Mouse (Mus musculus) hindbrain, embryonic 10.5 days (tissue): ENCODE data around the gene Slc16a4. TPM values are rescaled to one million over a fixed set of nuclear protein-coding genes. Genes with fewer than 3 reads are reported as not detected.
"Not testable (repeated sequence)": the region's sequence is repeated elsewhere in the genome, so short reads cannot be mapped to it uniquely, and the experiment has no call there.

ENCODE experiments used
- DNase-seq: peaks from one replicate; pipeline ENCODE4 v3.0.0-alpha.2; 2017; ENCODE audit warnings: low spot score
- H3K27ac ChIP-seq: fragments of 300-500 bp; sonication (generic); 2 replicates; pipeline ENCODE4 v1.5.1; 2016; ENCODE audit warnings: mild to moderate bottlenecking, moderate library complexity
- H3K27me3 ChIP-seq: fragments of 300-500 bp; sonication (generic); 2 replicates; pipeline ENCODE4 v1.6.1; 2016; ENCODE audit warnings: mild to moderate bottlenecking; ENCODE audit not compliant: poor library complexity, insufficient read depth, severe bottlenecking
- H3K36me3 ChIP-seq: fragments of 300-500 bp; sonication (generic); 2 replicates; pipeline ENCODE4 v1.6.1; 2016; ENCODE audit warnings: mild to moderate bottlenecking, moderate library complexity
- H3K4me1 ChIP-seq: fragments of 300-500 bp; sonication (generic); replicated peaks from 2 replicates; pipeline ENCODE4 v1.6.1; 2016; ENCODE audit warnings: mild to moderate bottlenecking
- H3K4me3 ChIP-seq: fragments of 300-500 bp; sonication (generic); 2 replicates; pipeline ENCODE4 v1.5.1; 2016; ENCODE audit warnings: mild to moderate bottlenecking, moderate library complexity
- H3K9me3 ChIP-seq: fragments of 300-500 bp; sonication (generic); 2 replicates; pipeline ENCODE4 v1.6.1; 2016; ENCODE audit warnings: mild to moderate bottlenecking, moderate library complexity
- WGBS: fragments of 180-500 bp; shearing (Covaris S2); methylation state at CpG from one replicate; pipeline ENCODE4 v1.1.7; 2016; 5-methylcytosine and 5-hydroxymethylcytosine counted together
- polyA plus RNA-seq: library from polyadenylated mRNA; unstranded; fragments of >200 nt; fragmentation: Nextera tagmentation; extraction: Ambion mirVana; gene quantifications from 2 replicates; pipeline ENCODE4 v1.2.1, GENCODE M21; 2016

The Slc16a4 gene
- polyA plus RNA-seq, 1 experiment from 2014 or later = 1.9 TPM

DNA sequence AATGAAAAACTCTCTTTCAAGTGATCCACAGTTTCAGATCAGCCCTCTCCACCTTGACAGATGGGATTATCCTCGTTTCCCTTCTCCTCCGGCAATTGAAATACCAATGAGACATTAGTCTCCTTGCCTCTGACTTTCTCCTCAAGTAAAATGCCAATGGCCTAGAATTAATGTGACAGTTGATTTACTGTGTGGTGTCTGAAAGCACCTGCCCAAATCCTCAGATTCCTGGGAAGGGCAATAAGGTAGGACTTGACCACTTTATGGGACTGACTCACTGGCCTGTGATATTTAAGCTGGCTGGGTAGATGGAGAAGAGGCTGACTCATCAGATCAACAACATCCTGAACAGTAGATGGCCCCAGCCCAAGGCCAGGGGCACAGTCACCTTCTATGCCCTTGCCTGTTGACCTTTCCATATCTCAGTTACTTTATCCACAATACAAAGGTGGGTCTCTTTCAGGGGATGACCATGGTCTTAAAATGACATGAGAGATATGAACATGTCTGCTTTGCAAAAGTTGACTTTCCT is 24.1 kb upstream of the Slc16a4 start:
- no peak for DNase-seq
- WGBS = 86% methylated on average over 2 of the region's 2 CpGs
- H3K4me3 ChIP-seq = no peak overlapping the region
- H3K4me1 ChIP-seq = no peaks in the 10 kb centered on the region; the same call in 1 of the 2 replicates
- H3K36me3 ChIP-seq = no peaks in the 10 kb centered on the region
- no peak overlapping the region for H3K27ac ChIP-seq
- no peaks in the 10 kb centered on the region for H3K9me3 ChIP-seq
- no peaks in the 10 kb centered on the region for H3K27me3 ChIP-seq

DNA sequence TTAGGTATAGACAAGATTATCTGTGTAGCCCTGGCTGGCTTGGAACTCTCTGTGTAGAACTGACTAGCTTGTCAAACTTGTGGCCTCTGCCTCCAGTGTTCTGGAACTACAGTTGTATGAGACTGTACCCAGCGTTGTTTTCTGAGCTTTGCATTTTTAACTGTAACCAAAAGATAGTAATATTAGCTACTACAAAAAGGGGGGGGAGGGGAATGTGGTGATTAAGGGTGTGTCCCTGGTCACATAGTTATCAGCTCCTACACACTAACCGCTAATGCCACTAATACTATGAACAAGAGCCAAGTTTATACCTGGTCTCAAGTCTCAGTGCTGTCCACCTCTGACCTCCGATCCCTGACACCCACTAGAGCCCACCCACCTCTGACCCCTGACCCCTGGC is 18.6 kb upstream of the Slc16a4 start:
- Histone ChIP-seq H3K9me3 (no peaks in the 10 kb centered on the region), H3K27me3 (no peaks in the 10 kb centered on the region), H3K4me1 (no peaks in the 10 kb centered on the region), H3K4me3 (no peak overlapping the region), H3K27ac (no peak overlapping the region), H3K36me3 (no peaks in the 10 kb centered on the region)
- 84% methylated on average over 3 of the region's 3 CpGs for WGBS
- DNase-seq = no peak

DNA sequence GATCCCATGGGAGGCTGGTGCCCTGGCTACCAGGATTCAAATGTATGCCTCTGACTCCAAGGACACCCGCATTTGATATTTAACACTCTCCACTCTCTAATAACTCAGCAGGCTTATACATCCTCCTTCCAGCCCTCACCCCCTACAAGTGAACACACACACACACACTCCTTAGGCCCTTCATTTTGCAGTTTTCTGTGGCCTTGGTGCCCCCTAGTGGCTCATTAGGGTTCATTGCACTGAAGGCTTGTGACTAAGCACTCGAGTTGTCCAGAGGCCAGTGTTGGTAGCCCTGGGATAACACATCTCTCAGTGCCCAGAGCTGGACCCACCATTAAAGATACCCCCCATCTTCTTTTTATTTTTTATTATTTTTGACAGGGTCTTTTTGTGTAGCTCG is 17.2 kb upstream of the Slc16a4 start:
- no peaks in the 10 kb centered on the region for H3K9me3 ChIP-seq
- peaks cover 5% of the 10 kb centered on the region; the same call in 1 of the 2 replicates for H3K4me1 ChIP-seq
- WGBS = 17% methylated on average over 3 of the region's 3 CpGs
- H3K27ac ChIP-seq = no peak overlapping the region
- H3K27me3 ChIP-seq = no peaks in the 10 kb centered on the region
- peak; percentile 58 for DNase-seq
- no peaks in the 10 kb centered on the region for H3K36me3 ChIP-seq
- H3K4me3 ChIP-seq = no peak overlapping the region

GRCm38 (mm10) chr3:107275351-107275750 is 15.7 kb upstream of the Slc16a4 start:
- Histone ChIP-seq H3K9me3 (no peaks in the 10 kb centered on the region), H3K4me1 (peaks cover 15% of the 10 kb centered on the region), H3K27ac (no peak overlapping the region), H3K36me3 (no peaks in the 10 kb centered on the region), H3K27me3 (no peaks in the 10 kb centered on the region), H3K4me3 (no peak overlapping the region)
- DNase-seq = no peak
- WGBS = 63% methylated on average over 5 of the region's 5 CpGs

DNA sequence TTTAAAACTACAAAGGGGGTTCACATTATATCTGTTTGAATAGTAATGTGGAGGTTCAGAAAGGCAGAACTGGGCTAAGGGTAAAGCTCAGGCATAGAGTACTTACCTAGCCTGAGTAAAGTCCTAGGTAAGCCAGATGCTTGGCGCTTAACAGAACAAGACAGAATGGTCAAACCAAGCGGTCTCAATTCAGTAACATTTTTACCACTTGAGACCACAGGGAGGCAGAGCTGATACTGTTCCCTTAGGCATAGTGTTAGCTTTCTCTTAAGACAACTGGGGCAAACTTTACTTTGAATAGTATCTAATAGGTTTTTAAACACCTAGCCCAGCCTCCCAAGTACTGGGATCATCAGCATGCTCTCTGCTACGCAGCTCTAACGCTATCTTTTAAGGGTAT is 15.0 kb upstream of the Slc16a4 start:
- H3K36me3 ChIP-seq = no peaks in the 10 kb centered on the region
- H3K9me3 ChIP-seq = no peaks in the 10 kb centered on the region
- H3K27me3 ChIP-seq = no peaks in the 10 kb centered on the region
- no peak overlapping the region for H3K27ac ChIP-seq
- DNase-seq = no peak
- no peak overlapping the region for H3K4me3 ChIP-seq
- WGBS = 56% methylated on average over 4 of the region's 4 CpGs
- peaks cover 15% of the 10 kb centered on the region for H3K4me1 ChIP-seq

- no peak for DNase-seq
- Histone ChIP-seq H3K9me3 (no peaks in the 10 kb centered on the region), H3K27ac (no peak overlapping the region), H3K4me3 (no peak overlapping the region), H3K4me1 (peaks cover 15% of the 10 kb centered on the region), H3K27me3 (no peaks in the 10 kb centered on the region), H3K36me3 (no peaks in the 10 kb centered on the region)
- 86% methylated on average over 3 of the region's 3 CpGs for WGBS
These were observed 14.4 kb upstream of the Slc16a4 start for GRCm38 (mm10) chr3:107276626-107277025.

- H3K4me1 ChIP-seq = peaks cover 15% of the 10 kb centered on the region
- H3K4me3 ChIP-seq = peak within 1 kb of the TSS; percentile 90
- DNase-seq = peak; percentile 92
- H3K36me3 ChIP-seq = peaks cover 17% of the 10 kb centered on the region
- H3K9me3 ChIP-seq = no peaks in the 10 kb centered on the region
- 3% methylated on average over 43 of the region's 43 CpGs for WGBS
- H3K27ac ChIP-seq = peak within 1 kb of the TSS; percentile 84
- no peaks in the 10 kb centered on the region for H3K27me3 ChIP-seq
These were observed 12.4 kb upstream of the Slc16a4 start, which contains the start of gene Lamtor5 for GRCm38 (mm10) chr3:107278479-107279269. Gene Lamtor5, plus strand, starts transcription at chr3:107278858.

- no peaks in the 10 kb centered on the region for H3K4me1 ChIP-seq
- H3K27ac ChIP-seq = no peak overlapping the region
- no peak overlapping the region for H3K4me3 ChIP-seq
- H3K27me3 ChIP-seq = no peaks in the 10 kb centered on the region
- no peaks in the 10 kb centered on the region for H3K9me3 ChIP-seq
- peaks cover 32% of the 10 kb centered on the region for H3K36me3 ChIP-seq
- WGBS = 81% methylated on average over 2 of the region's 2 CpGs
- no peak for DNase-seq
These were observed 4.9 kb upstream of the Slc16a4 start for GRCm38 (mm10) chr3:107286123-107286522.

DNA sequence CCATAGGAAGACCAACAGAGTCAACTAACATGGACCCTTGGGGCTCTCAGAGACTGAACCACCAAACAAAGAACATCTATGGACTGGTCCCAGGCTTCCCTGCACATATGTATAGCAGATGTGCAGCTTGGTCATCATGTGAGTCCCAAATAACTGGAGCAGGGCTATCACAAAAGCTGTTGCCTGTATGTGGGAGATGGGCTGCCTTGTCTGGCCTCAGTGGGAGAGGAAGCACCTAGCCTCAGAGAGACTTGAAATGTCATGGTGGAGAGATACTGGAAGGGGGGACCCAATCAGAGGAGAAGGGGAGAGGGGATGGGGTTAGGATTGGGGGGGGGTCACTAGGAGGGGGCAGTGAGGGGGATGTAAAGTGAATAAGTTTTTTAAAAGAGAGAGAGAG is 3.7 kb upstream of the Slc16a4 start:
- H3K9me3 ChIP-seq = no peaks in the 10 kb centered on the region
- DNase-seq = no peak
- H3K4me3 ChIP-seq = no peak overlapping the region
- peaks cover 28% of the 10 kb centered on the region for H3K36me3 ChIP-seq
- H3K4me1 ChIP-seq = no peaks in the 10 kb centered on the region
- no peak overlapping the region for H3K27ac ChIP-seq
- no peaks in the 10 kb centered on the region for H3K27me3 ChIP-seq

- WGBS = 86% methylated on average over 5 of the region's 5 CpGs
- Histone ChIP-seq H3K4me1 (no peaks in the 10 kb centered on the region), H3K4me3 (no peak overlapping the region), H3K36me3 (peaks cover 21% of the 10 kb centered on the region), H3K27ac (no peak overlapping the region), H3K9me3 (no peaks in the 10 kb centered on the region), H3K27me3 (no peaks in the 10 kb centered on the region)
- DNase-seq = no peak
These were observed 4.8 kb downstream of the Slc16a4 start for GRCm38 (mm10) chr3:107295672-107296360.

DNA sequence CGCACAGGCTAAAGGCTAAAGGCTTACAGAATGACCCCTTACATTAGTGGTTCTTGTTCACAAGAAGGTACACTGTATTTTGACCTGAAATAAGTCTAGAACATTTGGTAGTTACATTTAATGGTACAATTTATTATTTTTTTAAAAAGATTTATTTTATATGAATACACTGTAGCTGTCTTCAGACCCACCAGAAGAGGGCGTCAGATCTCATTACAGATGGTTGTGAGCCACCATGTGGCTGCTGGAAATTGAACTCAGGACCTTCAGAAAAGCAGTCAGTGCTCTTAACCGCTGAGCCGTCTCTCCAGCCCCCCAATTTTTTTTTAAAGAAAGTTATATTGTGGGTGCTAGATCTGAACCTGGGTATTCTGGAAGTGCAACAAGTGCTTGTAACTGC is 5.9 kb downstream of the Slc16a4 start:
- 68% methylated on average over 4 of the region's 4 CpGs for WGBS
- peaks cover 32% of the 10 kb centered on the region for H3K36me3 ChIP-seq
- not testable (repeated sequence) for DNase-seq, H3K27ac ChIP-seq, H3K4me1 ChIP-seq, H3K9me3 ChIP-seq, H3K4me3 ChIP-seq, H3K27me3 ChIP-seq

GRCm38 (mm10) chr3:107317338-107317737 is 26.3 kb downstream of the Slc16a4 start:
- Histone ChIP-seq H3K27ac (no peak overlapping the region), H3K36me3 (peaks cover 72% of the 10 kb centered on the region), H3K4me3 (no peak overlapping the region), H3K9me3 (no peaks in the 10 kb centered on the region), H3K27me3 (no peaks in the 10 kb centered on the region), H3K4me1 (peaks cover 7% of the 10 kb centered on the region; the same call in 1 of the 2 replicates)
- WGBS = 96% methylated on average over 3 of the region's 3 CpGs
- no peak for DNase-seq

GRCm38 (mm10) chr3:107321141-107321540 is 30.1 kb downstream of the Slc16a4 start:
- no peaks in the 10 kb centered on the region for H3K27me3 ChIP-seq
- no peak overlapping the region for H3K27ac ChIP-seq
- no peak for DNase-seq
- no peak overlapping the region for H3K4me3 ChIP-seq
- H3K36me3 ChIP-seq = peaks cover 84% of the 10 kb centered on the region
- no peaks in the 10 kb centered on the region for H3K9me3 ChIP-seq
- WGBS = 93% methylated on average over 2 of the region's 2 CpGs
- peaks cover 41% of the 10 kb centered on the region for H3K4me1 ChIP-seq
